Mouse (Mus musculus) ovary, postnatal 14 days (tissue): ENCODE measurements at regions not wholly inside any gene's neighbourhood (a gene's known extent, or its start where the extent isn't known, plus 50 kb on each side); places are given as distances from the start of the nearest gene placed in this dataset.

Experiments
- DNase-seq: peaks from one replicate; pipeline ENCODE4 v3.0.0; 2022; ENCODE audit warnings: low spot score

DNA sequence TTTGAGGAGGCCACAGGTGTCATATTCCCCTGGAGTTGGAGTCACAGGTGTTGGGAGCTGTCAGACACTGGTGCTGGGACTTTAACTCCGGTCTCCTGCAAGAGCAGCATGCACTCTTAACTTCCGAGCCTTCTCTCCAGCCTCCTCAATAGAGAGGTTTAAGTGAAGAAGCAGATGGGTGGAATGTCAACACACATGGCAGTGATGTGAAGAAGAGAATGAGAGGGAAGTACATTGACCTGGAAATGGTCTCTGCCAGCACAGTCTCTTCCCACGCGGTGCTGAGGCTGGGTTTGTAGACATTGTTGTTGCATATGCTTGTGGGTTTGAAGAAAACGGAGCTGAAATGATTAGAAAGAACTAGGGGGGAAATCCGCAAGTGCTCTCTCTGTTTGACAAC lies 112.0 kb upstream of the Fn1 start:
- DNase-seq, result no peak

DNA sequence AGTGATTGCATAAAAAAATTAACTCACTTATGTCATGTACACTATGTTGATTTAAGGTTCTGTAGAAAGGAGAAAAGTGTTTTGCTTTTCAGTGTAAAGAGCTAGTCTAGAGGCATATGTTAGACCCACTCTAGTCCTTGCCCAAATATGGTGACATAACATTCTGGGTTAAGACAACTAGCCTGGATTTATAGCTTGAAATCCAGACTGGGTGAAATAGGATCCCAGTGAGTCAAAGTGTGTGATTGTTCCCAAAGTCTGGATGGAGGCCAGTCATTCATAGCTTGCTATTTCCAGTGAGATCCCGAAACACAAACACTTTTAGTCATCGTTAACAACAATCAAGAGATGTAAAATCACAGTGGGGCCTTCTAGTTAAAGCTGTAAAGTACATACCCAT lies 110.5 kb upstream of the Fn1 start:
- DNase-seq, result no peak

DNA sequence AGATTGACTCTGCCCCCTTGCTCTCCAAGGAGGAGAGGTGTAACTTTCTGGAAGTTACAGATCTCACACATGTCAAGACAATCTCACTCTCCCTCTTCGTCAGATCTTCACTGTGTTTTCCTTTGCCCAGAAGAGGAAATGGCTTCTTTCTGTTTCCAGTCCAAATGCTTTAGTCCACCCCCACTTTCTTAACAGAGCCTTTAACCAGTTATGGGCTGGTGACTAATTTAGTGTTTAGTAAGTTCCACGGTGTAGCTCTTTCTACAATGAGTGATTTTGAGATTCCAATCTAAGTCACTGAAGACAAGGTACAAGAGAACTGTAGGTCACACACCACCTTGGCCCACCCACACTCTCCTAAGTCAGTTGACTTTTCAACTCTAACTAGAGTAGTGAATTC lies 107.3 kb upstream of the Fn1 start:
- no peak for DNase-seq

DNA sequence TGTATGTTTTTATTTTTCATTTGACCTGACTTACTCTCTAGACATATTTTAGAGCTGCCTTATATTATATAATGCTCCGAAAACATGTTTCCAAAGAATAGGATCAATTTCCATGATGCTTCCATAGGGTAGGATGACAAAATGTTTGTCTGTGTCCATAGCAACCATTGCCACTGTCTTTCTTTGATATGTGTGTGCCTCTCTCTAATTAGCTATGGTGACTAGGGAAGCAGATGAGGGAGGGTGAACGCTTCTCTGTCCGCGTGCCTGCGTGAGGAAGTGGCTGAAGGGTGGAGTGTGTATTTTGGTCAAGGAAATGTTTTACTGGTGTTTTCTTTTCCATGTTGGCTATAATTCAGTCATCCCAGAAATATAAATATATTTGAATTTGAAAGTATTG lies 104.2 kb upstream of the Fn1 start:
- no peak for DNase-seq

DNA sequence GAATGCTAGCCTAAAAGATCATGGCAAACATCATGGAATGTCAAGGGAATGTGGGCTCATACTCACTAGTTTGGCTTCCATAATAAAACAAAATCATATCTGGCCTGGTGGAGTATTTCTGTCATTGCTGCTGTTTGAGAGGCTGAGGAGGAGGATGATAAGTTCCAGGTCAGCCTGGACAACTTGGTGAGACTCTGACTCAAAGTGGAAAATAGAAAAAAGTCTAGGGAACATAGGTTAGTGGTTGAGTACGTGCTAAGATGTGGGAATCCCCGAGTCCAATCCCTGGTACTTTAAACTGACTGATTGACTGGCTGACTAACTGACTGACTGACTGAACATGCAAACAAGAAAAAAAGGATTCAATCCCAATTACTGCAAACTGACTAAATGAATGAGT lies 103.2 kb upstream of the Fn1 start:
- DNase-seq, result no peak

DNA sequence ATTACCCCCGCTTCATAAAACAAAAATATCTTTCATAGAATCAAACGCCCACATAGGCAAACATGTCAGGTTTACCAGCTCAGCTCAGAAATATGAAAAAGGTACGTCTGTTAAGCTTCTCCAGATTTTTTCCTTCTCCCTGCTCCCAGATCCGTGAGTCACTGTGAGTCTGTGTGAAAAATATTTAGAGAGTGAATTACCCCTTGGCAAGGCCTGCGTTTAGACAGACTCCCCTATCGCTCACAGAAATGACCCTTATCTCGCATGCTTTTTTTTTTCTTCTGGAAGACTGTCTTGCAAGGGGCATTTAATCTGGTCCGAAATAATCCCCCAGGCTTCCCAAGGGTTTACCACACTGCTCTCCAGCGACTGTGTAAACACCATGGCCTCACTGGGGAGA lies 102.4 kb upstream of the Fn1 start:
- DNase-seq, result no peak

DNA sequence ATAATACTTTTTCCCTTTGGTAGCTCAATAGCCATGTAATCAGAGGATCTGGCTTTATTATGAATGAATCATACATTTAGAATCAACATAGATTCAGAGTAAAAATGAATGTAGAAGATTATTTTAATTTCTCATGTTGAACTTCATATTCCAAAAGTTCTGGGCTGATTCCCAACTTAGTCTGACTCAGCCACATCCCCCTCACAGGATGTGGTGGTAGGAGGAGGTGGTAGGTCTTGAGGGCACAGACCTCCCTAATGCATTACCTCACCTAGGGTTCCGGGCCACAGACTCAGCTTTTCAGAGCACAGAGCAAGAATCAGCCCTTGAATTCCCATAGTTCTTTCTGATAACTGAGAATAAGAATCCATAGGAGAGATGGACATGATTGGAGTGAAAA lies 99.4 kb upstream of the Fn1 start:
- DNase-seq, result no peak

DNA sequence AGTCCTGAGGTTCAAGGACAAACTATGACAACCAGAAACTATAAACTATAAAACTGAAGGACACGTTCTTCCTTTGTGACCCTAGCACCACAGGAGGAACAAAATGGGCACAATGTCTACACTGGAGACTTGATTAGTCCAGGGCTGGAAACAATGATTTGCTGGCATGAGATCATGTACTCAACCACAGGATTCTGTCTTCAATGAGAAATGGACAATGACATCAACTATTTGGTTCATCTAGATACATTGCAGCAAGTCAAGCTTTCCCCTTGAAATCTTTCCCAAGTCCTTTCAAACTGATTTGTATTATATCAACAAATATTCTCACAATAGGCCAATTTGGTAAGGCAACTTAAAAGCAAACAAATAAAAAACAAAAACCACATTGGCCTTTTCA lies 98.6 kb upstream of the Fn1 start:
- DNase-seq, result no peak

DNA sequence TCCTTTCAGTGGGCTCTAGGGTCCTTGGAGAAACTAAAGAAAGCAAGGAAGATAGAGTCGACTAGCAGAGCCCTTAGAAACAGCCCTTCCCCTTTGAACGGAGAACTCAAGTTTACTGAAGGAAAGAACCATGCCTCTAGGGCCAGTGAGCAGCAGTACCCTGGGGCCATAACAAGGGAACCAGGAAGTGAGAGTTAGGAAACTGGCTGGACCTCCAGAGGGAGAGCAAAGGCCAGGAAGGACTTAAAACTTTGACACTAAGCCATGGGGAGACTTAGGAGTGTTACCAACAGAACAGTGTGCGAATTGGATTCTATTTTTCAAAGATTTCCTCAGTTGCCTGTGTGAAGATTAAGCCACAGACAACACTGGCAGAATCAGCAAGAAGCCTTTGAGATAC lies 82.6 kb upstream of the Fn1 start:
- no peak for DNase-seq

DNA sequence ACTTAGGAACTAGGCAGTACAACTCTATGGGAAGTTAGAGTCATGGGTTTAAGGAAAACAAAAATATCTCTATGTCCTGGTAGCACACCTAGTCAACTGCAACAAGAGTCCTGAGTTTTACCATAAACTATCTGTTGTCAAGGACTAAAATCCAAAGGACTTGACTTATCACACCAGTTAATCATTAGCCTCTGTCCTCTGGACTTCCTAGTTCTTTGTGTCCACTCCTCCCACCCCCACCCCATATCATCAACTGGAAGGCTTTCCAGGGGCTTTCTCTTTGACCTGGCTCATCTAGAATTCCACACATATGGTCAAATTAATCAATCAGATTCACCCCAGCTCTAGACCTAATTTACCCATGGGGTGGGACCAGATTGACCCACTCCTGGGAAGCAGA lies 78.6 kb upstream of the Fn1 start:
- no peak for DNase-seq

DNA sequence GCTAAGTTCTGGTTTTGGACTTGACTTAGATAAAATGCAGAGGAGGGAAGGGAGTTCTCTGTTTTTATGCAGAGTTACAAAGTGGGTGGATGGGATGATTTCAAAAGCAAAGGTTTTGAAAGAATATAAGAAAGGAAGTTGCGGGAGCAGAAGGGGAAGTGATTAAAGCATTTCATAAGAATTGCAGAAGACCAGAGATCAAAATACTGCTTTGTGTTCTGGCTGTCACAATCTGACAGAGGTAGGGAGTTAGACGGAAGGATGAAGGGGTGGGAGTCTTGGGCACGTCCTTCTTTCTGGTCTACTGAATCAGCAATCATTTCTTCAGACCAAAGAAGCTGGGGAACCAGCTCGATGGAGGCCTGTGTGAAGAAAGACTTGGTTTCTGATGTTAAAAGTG lies 78.0 kb upstream of the Fn1 start:
- no peak for DNase-seq

DNA sequence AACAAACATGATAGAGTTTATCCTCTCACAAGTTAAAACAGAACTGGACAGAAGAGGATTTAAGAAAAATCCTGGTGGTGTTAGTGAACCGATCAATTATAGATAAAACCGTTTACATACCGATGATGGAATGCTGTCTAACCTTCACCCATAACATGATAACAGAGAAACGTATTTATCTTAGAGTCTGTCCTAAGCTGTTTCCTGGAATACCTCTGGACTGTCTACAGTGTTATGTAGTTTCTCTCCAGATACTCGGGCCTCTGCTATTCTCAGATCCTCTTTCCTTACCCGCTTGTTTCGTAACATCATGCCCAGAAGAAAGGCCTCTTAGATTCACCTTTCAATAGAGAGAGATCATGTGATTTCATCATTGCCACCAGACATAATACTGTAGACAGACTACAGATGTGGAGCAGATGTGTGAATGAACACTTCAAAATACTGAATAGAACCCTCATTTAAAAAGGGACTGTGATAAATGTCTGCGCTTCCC lies 75.9 kb upstream of the Fn1 start:
- DNase-seq, result no peak

DNA sequence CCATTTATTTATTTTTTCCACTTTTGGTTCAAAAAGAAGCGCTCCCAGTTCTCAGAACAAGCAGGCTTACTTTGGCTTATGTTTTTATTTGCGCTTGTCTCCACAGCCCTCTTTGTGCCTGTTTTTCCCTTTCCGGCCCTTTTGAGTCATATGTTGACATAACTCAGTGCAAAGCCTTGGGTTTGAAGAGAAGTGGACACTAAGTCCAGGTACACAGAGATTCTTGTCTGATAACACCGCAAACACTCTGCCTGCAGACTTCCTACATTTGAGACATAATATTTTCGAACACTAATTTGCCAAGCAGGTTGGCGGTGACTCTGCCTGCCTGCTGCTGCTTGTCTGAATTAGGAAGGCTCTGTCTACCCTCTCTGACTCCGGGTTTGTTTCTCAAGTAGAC lies 70.8 kb upstream of the Fn1 start:
- no peak for DNase-seq

DNA sequence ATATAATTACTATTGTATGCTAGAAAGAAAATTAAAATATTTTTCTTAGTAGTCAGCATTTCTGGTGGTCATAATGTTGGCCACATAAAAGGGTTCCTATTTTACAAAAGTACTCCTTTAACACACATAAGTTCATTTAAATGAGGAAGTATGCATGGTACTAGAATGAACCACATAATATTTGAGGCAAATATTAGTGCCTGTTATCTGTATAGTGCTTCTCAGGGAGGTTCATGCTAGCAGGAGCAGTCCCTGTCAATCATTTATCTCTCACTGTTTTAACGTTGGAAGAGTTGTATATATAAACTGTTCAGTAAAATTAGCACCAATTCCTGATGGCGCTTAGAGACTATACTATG lies 70.0 kb upstream of the Fn1 start:
- no peak for DNase-seq

DNA sequence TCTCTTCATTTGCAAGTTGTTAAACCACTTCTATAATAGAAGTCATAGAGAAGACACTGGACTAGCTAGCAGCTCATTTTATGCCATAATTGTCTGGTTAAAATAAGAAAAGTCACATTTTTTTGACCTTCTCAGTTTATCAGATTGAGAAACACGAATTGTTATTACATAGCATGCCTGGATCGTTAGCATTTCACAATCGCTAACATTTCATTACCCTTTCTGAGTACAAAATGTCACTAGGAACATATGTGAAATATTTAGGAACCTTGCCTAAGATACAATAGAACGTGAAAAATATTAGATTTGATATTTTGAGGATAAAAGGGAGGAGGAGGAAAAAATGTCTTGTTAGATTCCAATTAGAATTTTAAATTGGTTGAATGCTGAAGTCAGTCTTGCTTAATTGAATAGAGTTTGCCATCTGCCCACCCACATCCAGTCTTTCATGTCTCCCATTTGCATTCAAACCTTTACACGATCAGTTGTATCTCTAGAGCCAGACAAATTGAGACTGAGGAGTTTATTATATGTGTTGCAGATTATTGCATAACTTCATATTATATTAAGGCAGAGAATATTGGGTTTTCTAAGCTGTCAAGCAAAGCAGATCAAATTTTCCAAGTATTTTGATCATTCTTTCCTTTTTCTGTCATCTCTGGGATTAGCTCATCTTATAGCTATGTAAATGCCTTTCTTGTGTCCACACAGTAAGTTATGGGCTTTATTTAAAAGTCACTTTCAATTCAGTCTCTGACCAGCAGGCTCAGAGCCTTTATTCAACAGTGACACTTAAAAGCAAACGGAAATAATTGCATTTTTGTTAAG lies 69.4 kb upstream of the Fn1 start:
- DNase-seq, result no peak
